Mouse (Mus musculus): Measurements from ENCODE around the gene Camk1d. TPM values are rescaled to one million over a fixed set of nuclear protein-coding genes. Genes with fewer than 3 reads are reported as not detected.

Camk1d gene
- polyA plus RNA-seq, 1 experiment from 2014 or later = 1.5 TPM

- Histone ChIP-seq H3K36me3 (ENCODE audit: insufficient read depth, low read length) (no peaks in the 10 kb centered on the region), H3K4me1 (ENCODE audit: insufficient read depth, low read length) (no peaks in the 10 kb centered on the region), H3K9me3 (ENCODE audit: low read length) (no peaks in the 10 kb centered on the region), H3K27me3 (ENCODE audit: insufficient read depth, low read length) (no peaks in the 10 kb centered on the region), H3K27ac (ENCODE audit: low read length) (no peak overlapping the region), H3K4me3 (ENCODE audit: low read length) (no peak overlapping the region), H3K9ac (replicated peaks; ENCODE audit: low read length) (no peak overlapping the region), H3K4me2 (replicated peaks; ENCODE audit: low read depth, low read length) (no peak overlapping the region)
- WGBS = 82% methylated on average over 3 of the region's 3 CpGs
- ATAC-seq (ENCODE audit: low FRiP score, low TSS enrichment) = no peak
Observed at GRCm38 (mm10) chr2:5370591-5370990, 343.7 kb downstream of the Camk1d start.

GRCm38 (mm10) chr2:5363836-5364235 is 350.5 kb downstream of the Camk1d start:
- no peak overlapping the region for H3K4me2 ChIP-seq (replicated peaks; ENCODE audit: low read depth, low read length)
- 63% methylated on average over 5 of the region's 5 CpGs for WGBS
- no peaks in the 10 kb centered on the region for H3K4me1 ChIP-seq (ENCODE audit: insufficient read depth, low read length)
- H3K9ac ChIP-seq (replicated peaks; ENCODE audit: low read length) = no peak overlapping the region
- no peaks in the 10 kb centered on the region for H3K9me3 ChIP-seq (ENCODE audit: low read length)
- H3K27me3 ChIP-seq (ENCODE audit: insufficient read depth, low read length) = no peaks in the 10 kb centered on the region
- ATAC-seq (ENCODE audit: low FRiP score, low TSS enrichment) = no peak
- no peak overlapping the region for H3K4me3 ChIP-seq (ENCODE audit: low read length)
- no peaks in the 10 kb centered on the region for H3K36me3 ChIP-seq (ENCODE audit: insufficient read depth, low read length)
- no peak overlapping the region for H3K27ac ChIP-seq (ENCODE audit: low read length)

- Histone ChIP-seq H3K4me1 (ENCODE audit: insufficient read depth, low read length) (no peaks in the 10 kb centered on the region), H3K27ac (ENCODE audit: low read length) (no peak overlapping the region), H3K9ac (replicated peaks; ENCODE audit: low read length) (no peak overlapping the region), H3K9me3 (ENCODE audit: low read length) (no peaks in the 10 kb centered on the region), H3K36me3 (ENCODE audit: insufficient read depth, low read length) (no peaks in the 10 kb centered on the region), H3K27me3 (ENCODE audit: insufficient read depth, low read length) (no peaks in the 10 kb centered on the region), H3K4me3 (ENCODE audit: low read length) (no peak overlapping the region), H3K4me2 (replicated peaks; ENCODE audit: low read depth, low read length) (no peak overlapping the region)
- 83% methylated on average over 5 of the region's 5 CpGs for WGBS
- no peak for ATAC-seq (ENCODE audit: low FRiP score, low TSS enrichment)
Observed at GRCm38 (mm10) chr2:5358049-5358448, 356.3 kb downstream of the Camk1d start.

GRCm38 (mm10) chr2:5357056-5357455 is 357.3 kb downstream of the Camk1d start:
- no peak for ATAC-seq (ENCODE audit: low FRiP score, low TSS enrichment)
- 62% methylated on average over 4 of the region's 4 CpGs for WGBS
- Histone ChIP-seq H3K36me3 (ENCODE audit: insufficient read depth, low read length) (no peaks in the 10 kb centered on the region), H3K9me3 (ENCODE audit: low read length) (no peaks in the 10 kb centered on the region), H3K4me2 (replicated peaks; ENCODE audit: low read depth, low read length) (no peak overlapping the region), H3K9ac (replicated peaks; ENCODE audit: low read length) (no peak overlapping the region), H3K4me3 (ENCODE audit: low read length) (no peak overlapping the region), H3K4me1 (ENCODE audit: insufficient read depth, low read length) (no peaks in the 10 kb centered on the region), H3K27me3 (ENCODE audit: insufficient read depth, low read length) (no peaks in the 10 kb centered on the region), H3K27ac (ENCODE audit: low read length) (no peak overlapping the region)

- H3K27ac ChIP-seq (ENCODE audit: low read length) = no peak overlapping the region
- 86% methylated on average over 13 of the region's 13 CpGs for WGBS
- H3K9me3 ChIP-seq (ENCODE audit: low read length) = no peaks in the 10 kb centered on the region
- H3K4me3 ChIP-seq (ENCODE audit: low read length) = no peak overlapping the region
- no peaks in the 10 kb centered on the region for H3K4me1 ChIP-seq (ENCODE audit: insufficient read depth, low read length)
- no peaks in the 10 kb centered on the region for H3K36me3 ChIP-seq (ENCODE audit: insufficient read depth, low read length)
- H3K4me2 ChIP-seq (replicated peaks; ENCODE audit: low read depth, low read length) = no peak overlapping the region
- H3K27me3 ChIP-seq (ENCODE audit: insufficient read depth, low read length) = no peaks in the 10 kb centered on the region
- no peak overlapping the region for H3K9ac ChIP-seq (replicated peaks; ENCODE audit: low read length)
- ATAC-seq (ENCODE audit: low FRiP score, low TSS enrichment) = no peak
Observed at GRCm38 (mm10) chr2:5352821-5353522, 361.3 kb downstream of the Camk1d start.

GRCm38 (mm10) chr2:5345344-5345743 is 369.0 kb downstream of the Camk1d start:
- no peak for ATAC-seq (ENCODE audit: low FRiP score, low TSS enrichment)
- H3K27ac ChIP-seq (ENCODE audit: low read length) = no peak overlapping the region
- no peaks in the 10 kb centered on the region for H3K27me3 ChIP-seq (ENCODE audit: insufficient read depth, low read length)
- no peaks in the 10 kb centered on the region for H3K36me3 ChIP-seq (ENCODE audit: insufficient read depth, low read length)
- WGBS = 51% methylated on average over 9 of the region's 9 CpGs
- no peak overlapping the region for H3K4me3 ChIP-seq (ENCODE audit: low read length)
- H3K9me3 ChIP-seq (ENCODE audit: low read length) = no peaks in the 10 kb centered on the region
- H3K4me2 ChIP-seq (replicated peaks; ENCODE audit: low read depth, low read length) = no peak overlapping the region
- no peak overlapping the region for H3K9ac ChIP-seq (replicated peaks; ENCODE audit: low read length)
- H3K4me1 ChIP-seq (ENCODE audit: insufficient read depth, low read length) = 0 out of 2 replicates have a peak, but pooled peaks cover 3% of the 10 kb centered on the region

GRCm38 (mm10) chr2:5327533-5328250 is 386.6 kb downstream of the Camk1d start:
- Histone ChIP-seq H3K36me3 (ENCODE audit: insufficient read depth, low read length) (no peaks in the 10 kb centered on the region), H3K4me3 (ENCODE audit: low read length) (no peak overlapping the region), H3K4me1 (ENCODE audit: insufficient read depth, low read length) (no peaks in the 10 kb centered on the region), H3K27me3 (ENCODE audit: insufficient read depth, low read length) (no peaks in the 10 kb centered on the region), H3K9ac (replicated peaks; ENCODE audit: low read length) (no peak overlapping the region), H3K4me2 (replicated peaks; ENCODE audit: low read depth, low read length) (no peak overlapping the region), H3K27ac (ENCODE audit: low read length) (no peak overlapping the region), H3K9me3 (ENCODE audit: low read length) (no peaks in the 10 kb centered on the region)
- no peak for ATAC-seq (ENCODE audit: low FRiP score, low TSS enrichment)
- 59% methylated on average over 12 of the region's 12 CpGs for WGBS

- Histone ChIP-seq H3K4me1 (ENCODE audit: insufficient read depth, low read length) (peaks cover 4% of the 10 kb centered on the region; the same call in 1 of the 2 replicates), H3K4me3 (ENCODE audit: low read length) (no peak overlapping the region), H3K27me3 (ENCODE audit: insufficient read depth, low read length) (no peaks in the 10 kb centered on the region), H3K9ac (replicated peaks; ENCODE audit: low read length) (no peak overlapping the region), H3K9me3 (ENCODE audit: low read length) (no peaks in the 10 kb centered on the region), H3K36me3 (ENCODE audit: insufficient read depth, low read length) (no peaks in the 10 kb centered on the region), H3K27ac (ENCODE audit: low read length) (no peak overlapping the region), H3K4me2 (replicated peaks; ENCODE audit: low read depth, low read length) (no peak overlapping the region)
- no peak for ATAC-seq (ENCODE audit: low FRiP score, low TSS enrichment)
- 63% methylated on average over 3 of the region's 3 CpGs for WGBS
Observed at GRCm38 (mm10) chr2:5324806-5325205, 389.5 kb downstream of the Camk1d start.

- WGBS = 56% methylated on average over 8 of the region's 8 CpGs
- H3K4me2 ChIP-seq (replicated peaks; ENCODE audit: low read depth, low read length) = no peak overlapping the region
- ATAC-seq (ENCODE audit: low FRiP score, low TSS enrichment) = peak; percentile 35; the same call in 1 of the 2 replicates
- H3K27ac ChIP-seq (ENCODE audit: low read length) = no peak overlapping the region
- no peaks in the 10 kb centered on the region for H3K36me3 ChIP-seq (ENCODE audit: insufficient read depth, low read length)
- peaks cover 4% of the 10 kb centered on the region; the same call in 1 of the 2 replicates for H3K4me1 ChIP-seq (ENCODE audit: insufficient read depth, low read length)
- H3K4me3 ChIP-seq (ENCODE audit: low read length) = no peak overlapping the region
- H3K9ac ChIP-seq (replicated peaks; ENCODE audit: low read length) = no peak overlapping the region
- no peaks in the 10 kb centered on the region for H3K9me3 ChIP-seq (ENCODE audit: low read length)
- no peaks in the 10 kb centered on the region for H3K27me3 ChIP-seq (ENCODE audit: insufficient read depth, low read length)
Observed at GRCm38 (mm10) chr2:5321660-5322295, 392.5 kb downstream of the Camk1d start.

GRCm38 (mm10) chr2:5319138-5319537 is 395.2 kb downstream of the Camk1d start:
- Histone ChIP-seq H3K4me2 (replicated peaks; ENCODE audit: low read depth, low read length) (no peak overlapping the region), H3K9me3 (ENCODE audit: low read length) (no peaks in the 10 kb centered on the region), H3K27ac (ENCODE audit: low read length) (no peak overlapping the region), H3K4me3 (ENCODE audit: low read length) (no peak overlapping the region), H3K4me1 (ENCODE audit: insufficient read depth, low read length) (peaks cover 20% of the 10 kb centered on the region), H3K9ac (replicated peaks; ENCODE audit: low read length) (no peak overlapping the region), H3K27me3 (ENCODE audit: insufficient read depth, low read length) (no peaks in the 10 kb centered on the region), H3K36me3 (ENCODE audit: insufficient read depth, low read length) (no peaks in the 10 kb centered on the region)
- 80% methylated on average over 3 of the region's 3 CpGs for WGBS
- ATAC-seq (ENCODE audit: low FRiP score, low TSS enrichment) = no peak
